Mouse (Mus musculus) left cerebral cortex, adult 9 months (tissue): ENCODE data around the gene Tnni3k.
A peak's percentile ranks its signal among the peaks of the same experiment; 100 is the strongest.

Experiments
- DNase-seq, 2 experiments: peaks; one replicate each; pipeline ENCODE4 v3.0.0; 2022; ENCODE audit warnings: low spot score in 2 of 2

Tnni3k gene

DNA sequence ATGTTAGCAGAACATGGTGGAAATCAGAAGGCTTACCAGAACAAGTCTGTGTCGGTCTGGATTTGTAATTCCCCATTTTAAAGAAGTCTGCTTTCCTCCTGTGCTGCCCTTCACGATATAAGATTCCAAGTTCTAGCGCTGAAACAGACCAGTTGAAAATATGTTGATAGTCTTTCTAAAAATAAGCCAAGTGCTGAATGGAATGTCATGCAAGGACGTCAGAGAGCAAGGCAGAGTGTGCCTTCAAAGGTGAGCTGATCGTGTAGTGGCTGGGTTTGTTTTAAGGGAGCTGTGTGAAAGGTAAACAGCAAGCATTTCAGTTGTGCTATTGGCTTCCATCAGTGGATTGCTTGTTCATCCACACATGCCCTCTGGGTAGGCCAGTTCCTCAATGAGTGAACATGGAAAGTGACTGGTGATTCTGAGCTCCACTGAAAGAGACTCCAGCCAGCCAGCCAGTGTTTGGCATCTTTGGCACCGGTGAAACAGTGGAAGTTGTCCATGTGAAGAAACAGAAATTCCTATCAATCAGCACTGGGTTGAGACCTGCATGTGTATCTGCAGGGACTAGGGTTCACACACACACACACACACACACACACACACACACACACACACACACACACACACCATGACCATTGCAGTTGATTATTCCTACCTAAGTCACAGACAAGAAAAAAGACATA lies at the start of gene Tnni3k:
Gene Tnni3k, minus strand, starts transcription at position 177 of the 686 bp plus-strand sequence.
- no peak for DNase-seq

DNA sequence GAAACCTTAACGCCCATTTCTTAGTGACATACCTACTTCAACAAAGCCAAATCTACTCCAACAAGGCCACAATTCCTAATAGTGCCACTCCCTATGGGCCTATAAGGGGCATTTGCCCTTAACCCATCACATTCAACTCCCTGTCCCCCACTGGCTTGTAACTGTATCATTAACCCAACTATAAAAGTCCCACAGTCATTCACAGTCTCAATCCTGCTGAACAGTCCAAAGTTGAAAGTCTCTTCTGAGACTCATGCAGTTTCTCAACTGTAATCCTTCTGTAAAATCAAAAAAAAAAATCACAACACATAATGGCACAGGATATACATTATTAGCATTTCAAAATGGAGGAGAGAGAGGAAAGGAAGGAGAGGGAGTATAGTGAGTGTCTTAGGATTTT lies 44.1 kb upstream of the Tnni3k start:
- no peak for DNase-seq

DNA sequence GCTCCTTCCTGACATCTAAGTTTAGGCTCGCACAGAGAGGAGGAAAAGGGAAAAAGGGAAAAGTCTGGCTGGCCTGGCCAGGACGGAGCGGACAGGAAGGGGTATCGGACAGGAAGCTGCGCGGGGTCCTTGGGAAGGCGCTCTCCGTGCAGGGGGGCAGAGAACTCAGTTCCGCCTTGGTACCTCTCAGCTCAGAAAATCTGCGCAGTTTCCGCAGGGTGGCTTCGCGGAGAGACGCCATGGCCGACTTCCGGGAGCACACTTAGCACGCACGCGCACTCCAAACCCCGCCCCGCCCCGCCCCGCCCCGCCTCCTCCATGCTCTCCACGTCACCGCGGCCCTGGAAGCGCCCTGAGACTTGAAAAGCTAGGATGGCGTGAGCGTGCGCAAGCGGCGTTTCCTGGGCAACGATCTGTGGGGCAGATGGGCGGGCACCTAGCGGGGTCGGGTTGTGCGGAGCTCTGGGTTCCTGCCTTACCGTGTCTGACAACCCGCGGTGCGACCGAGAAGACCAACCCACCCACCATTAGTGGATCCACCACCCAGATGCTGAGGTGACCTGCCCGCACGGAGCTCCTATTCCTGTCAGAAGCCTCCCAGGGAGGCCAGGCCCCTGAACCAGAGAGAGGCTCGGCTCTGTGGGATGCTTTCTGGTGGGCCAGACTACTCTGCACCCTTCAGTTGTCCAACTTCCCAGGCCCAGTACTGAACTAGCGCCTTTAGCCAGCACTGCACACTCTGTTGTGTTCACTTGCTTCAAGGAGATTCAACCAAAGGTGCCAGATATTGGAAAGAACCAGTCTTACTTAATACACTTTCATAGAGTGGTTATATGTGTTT lies 38.1 kb upstream of the Tnni3k start, which contains the start of the genes Fpgt and Lrriq3:
Gene Fpgt, minus strand, starts transcription at position 288 of the 841 bp plus-strand sequence.
Gene Lrriq3, plus strand, starts transcription at position 319 of the 841 bp plus-strand sequence.
- DNase-seq, result peak; percentile 85 to 94

DNA sequence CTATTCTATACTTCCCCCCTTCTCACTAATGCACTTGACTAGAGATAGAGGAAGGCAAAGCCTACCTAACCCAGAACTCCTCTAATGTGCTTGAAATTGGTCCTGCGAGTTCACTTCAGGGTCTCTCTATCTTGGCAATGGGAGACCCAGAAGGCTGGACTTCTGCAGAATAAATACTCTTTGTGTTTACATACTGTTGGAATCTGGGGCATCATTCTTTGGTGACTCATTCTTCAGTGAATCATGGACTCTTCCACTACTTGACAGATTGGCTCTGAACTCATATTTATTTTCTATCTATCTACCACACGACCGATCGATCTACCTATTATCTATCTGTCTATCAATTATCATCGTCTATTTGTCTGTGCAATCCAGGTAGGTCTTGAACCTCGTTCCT lies 36.9 kb upstream of the Tnni3k start:
- DNase-seq, result no peak

DNA sequence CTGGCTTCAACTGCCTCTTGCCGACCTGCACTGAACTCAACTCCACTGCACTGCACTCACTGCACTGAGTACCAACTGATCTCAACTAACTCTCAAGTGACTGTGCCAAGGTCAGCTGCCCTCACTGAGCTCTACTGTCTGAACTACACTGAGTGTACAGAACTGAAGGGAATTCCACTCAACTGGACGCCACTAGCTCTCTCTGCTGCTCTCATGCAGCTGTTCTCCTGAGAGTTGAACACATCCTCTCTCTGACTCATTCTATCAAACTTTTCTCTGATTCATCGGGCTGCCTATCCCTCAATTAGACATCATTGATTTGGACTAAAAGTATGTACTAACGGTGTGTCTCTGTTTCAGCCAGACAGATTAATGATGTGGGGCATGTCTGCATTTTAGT lies 22.7 kb upstream of the Tnni3k start:
- DNase-seq, result no peak

DNA sequence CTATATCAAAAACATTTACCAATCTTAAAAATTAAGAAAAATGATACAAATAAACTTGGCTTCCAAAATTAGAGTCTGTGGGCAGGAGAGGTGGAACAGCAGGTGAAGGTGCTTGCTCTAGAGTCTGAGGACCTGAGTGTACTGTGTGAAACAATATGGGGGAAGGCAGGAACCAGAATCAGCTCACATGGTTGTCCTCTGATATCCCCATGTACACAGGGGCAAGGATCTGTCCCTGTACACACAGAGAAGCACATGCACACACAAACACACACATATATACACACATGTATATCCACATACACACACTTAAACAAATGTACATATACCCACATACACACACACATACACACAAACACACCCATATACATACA lies 4.2 kb upstream of the Tnni3k start:
- no peak for DNase-seq

DNA sequence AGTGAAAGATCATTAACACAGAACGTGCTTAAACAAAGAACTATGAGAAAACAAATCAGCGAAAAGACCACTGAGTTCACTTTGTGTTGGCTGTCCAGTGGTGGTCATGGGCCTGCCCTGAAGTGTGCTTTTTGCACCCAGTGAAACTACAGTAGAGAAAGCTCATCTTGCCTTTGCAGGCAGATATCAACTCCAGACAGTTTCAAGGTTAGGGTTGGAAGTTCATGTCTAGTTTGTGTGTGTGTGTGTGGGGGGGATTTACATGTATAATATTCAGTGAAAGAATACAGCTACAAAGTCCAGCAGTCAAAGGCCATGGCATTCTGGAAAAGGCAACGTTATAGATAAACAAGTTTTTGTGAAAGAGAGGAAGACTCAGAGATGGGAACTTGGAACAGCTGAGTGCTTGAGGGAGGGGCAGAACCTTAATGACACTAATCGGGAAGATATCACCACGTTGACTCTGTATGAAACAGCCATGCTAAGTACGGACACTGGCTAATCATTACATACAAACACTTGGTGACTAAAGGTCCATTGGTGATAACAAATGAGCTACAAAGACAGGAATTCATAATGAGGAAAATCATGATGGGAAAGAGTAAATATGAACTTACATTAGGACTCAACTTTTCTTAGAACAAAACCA lies 3.7 kb upstream of the Tnni3k start:
- DNase-seq, result no peak

DNA sequence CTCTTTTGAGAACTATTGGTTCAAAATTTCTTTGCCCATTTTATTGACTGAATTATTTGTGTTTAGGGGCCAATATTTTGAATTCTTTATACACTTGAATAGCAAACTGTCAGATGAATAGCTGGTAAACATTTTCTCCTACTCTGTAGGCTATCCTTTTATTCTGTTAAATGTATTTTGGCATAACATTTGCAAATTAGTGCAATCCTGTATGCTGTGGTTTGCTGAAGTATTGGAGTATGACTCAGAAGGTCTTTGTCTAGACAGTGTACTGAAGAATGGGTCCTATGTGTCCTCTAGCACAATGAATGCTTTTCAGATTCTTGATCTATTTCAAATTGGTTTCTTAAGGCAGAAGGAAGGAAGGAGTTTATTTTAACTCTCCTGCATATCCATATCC lies 2.4 kb upstream of the Tnni3k start:
- DNase-seq, result no peak

DNA sequence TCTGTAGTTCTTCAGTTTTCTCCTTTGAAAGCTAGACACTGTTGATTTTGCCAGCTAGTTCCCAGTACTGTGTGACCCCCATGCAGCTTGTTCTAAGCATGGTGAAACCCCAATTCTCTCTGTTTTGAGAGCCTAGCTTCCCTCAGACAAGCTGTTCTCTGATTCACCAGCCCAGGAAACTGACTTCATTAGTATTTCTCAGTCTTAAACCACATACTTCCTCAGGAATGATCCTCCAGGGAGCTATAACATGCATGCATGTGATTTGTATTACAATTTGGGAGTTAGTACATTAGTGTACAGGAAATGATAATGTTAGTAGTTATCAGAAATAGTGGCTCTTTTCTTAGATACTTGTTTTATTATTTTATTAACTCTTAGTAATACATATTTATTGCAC lies 1.4 kb upstream of the Tnni3k start:
- no peak for DNase-seq

DNA sequence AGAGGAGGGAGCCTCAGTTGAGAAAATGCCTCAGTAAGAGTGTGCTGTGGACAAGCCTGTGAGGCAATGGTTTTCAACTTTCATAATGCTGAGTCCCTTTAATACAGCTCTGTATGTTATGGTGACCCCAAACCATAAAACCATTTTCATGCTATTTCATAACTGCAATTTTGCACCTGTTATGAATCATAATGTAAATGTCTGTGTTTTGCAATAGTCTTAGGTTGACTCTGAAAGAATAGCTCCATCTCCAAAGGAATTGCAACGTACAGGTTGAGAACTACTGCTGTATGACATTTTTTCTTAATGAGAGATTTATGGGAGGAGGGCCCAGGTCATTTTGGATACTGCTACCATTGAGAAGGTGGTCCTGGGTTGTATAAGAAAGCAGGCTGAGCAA lies 2.0 kb downstream of the Tnni3k start:
- no peak for DNase-seq

DNA sequence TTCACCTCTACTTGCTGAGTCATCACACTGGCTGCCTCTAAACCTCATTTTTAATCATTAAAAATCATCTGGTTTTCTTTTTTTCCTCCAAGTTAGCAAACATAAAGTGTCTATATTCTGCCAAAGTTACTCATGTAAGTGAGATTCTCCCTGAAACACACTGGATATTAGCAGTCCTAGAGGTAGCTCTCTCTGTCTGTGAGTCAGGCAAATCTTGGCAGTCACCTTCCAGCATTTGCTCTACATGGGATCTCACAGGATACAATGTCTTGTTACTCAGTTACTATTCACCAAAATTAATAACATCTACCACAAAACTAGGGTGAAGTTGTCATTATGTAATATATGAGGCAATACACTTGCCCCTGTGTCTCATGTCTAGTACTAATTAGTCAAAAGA lies 3.2 kb downstream of the Tnni3k start:
- no peak for DNase-seq

DNA sequence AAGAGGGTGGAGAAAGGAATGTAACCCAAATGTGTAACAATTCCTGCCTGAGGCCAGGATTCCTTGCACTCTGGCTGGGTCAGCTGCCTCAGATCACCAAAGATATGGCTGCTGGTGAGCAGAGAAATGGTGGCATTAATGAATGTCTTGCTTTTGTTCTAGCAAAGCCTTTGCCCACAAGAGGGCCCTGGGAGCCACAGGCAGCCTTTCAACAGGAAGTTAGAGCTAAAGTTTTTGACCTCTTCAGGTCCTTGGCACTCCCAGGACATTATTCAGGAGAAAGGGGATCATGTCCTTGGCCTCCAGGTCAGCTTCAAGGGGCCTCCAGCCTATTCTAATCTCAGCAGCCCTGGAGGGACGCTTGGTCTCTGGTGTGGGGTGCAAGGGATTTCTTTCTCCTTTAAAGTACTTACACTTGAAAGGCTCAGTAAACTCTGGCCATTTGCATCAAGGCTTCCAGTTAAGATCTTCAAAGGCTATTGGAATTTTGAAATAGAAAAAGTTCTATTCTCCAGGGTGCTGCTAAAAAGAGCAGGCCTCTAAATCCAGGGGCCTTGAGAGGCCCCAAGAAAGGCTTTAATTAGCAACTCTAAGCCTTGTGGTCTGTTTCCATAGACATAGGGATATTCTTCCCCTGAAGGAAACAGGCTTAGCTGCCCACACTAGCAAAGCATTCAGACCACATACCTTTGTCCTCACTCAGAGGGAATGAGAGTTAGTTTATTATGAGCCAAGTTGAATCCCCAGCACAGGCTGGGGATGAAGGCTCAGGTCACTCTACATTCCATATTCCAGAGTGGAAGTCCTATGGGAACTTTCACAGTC lies 16.0 kb downstream of the Tnni3k start:
- no peak for DNase-seq

DNA sequence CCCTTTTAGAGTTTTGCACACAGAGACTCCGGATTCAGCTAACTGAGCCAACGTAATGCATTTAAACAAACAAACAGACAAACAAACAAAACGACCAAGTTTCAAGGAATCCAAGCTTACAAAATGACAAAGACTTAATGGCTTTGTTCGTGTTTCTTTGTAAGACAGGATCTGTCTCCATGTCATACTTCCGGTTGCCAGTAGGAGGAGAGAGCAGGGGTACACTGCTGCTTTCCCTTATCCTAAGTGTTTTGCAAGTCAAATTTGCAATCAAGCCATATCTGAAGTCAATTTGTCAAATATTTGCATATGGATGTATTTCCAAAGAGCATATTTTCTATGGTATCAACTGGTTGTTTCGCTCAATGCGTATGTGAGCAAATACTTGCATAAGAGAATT lies 20.9 kb downstream of the Tnni3k start:
- no peak for DNase-seq

DNA sequence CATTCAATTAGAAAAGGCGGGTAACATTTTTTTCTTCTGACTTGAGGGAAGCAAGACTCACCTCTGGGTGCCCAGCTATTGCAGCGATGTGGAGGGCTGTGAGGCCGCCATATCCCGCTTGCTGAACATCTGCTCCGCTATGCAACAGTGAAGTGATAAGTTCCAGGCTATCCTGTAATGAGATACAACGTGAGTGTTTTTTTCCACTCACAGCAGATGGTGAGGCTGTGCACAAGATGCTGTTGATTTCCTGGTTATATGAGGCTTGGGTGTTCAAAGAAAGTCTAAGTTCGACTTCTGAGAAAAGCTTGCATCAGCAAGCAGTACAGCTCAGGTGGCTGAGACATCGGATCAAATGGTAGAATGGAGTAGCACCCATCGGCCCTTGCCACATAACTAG lies 25.0 kb downstream of the Tnni3k start:
- DNase-seq, result peak in 1 of 2 experiments; percentile 49

DNA sequence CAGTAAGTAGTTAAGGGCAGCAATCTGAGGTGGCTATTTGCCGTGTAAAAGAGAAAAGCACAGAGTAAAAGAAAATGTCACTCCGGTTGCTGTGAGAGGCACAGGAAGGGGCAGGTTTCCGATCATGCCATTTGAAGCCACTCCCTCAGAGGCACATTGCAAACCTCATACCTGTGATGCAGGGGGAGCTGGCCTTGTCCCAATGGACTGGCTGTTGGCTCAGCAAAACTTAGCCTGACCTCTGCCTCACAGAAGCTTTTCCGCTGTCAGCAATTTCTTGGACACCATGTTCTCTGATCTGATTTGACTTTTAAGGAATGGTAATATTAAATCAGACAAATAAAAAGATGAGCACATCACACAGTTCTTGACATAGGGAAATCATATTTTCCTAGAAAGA lies 52.4 kb downstream of the Tnni3k start:
- DNase-seq, result no peak

DNA sequence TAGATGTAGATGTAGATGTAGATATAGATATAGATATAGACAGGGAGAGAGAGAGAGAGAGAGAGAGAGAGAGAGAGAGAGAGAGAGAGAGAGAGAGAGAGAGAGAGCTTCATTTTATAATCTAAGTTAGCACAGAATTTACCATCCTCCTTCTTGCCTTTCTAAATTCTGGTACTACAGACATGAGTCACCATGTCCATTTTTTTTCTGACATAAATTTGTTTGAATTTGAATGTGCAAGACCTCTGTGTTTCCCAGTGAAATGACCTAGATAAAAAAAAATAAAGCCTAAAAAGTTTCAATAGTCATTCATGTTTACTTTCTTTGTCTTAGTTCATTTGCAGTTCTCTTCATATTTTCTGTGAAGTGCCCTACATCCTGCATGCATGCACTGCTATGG lies 54.2 kb downstream of the Tnni3k start:
- DNase-seq, result no peak

DNA sequence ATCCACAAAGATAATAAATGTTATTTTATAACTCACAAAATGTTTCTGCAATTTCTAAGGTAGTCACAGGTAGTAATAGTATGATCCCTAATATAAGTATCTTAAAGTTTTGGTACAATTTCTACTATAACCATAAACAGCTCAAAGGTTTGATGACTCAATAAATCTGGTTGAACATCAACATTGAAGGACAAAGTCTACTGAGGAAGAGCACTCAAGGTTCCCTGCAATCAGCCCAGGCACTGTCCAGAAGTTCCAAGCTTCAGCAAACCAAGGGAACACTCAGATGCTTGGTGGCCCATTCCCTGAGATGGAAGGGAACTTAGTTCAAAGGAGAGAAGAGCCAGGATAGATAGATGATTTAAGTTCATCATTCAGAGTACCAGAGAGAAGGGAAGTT lies 62.5 kb downstream of the Tnni3k start:
- DNase-seq, result no peak

DNA sequence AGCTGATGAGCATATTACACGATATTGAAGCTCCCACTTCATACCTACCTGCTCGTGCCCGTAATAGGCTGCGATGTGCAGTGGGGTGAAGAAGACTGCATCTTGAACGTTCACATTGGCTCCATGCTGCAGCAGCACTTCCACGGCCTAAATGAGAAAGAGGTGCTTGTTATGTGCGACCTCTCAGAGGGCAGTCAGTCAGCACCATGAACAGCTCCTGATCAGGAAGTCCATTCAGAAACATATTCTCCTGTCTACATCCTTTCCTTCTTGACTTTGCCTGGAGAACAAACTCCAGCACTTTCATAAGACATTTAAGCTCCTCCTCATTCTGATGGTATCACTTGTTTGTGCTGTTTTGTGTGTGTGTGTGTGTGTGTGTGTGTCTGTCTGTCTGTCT lies 76.1 kb downstream of the Tnni3k start:
- no peak for DNase-seq

DNA sequence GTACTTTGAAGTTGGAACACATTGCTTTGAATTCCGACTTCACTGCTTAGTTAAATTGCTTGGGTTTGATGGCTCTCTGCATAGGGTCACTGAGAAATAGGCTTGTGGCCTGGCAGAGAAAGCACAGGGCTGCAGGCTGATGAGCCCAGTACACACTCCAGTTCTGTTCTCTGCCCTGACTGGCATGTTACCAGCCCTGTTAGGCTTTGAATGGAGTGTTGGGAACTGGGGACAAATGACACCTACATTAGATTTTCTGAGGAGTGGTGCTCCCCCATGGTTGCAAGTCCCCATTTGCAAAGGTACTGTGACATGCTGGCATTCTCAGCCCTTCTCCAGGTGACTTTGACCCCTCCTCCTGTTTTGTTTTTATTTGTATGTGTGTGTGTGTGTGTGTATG lies 83.6 kb downstream of the Tnni3k start:
- no peak for DNase-seq

DNA sequence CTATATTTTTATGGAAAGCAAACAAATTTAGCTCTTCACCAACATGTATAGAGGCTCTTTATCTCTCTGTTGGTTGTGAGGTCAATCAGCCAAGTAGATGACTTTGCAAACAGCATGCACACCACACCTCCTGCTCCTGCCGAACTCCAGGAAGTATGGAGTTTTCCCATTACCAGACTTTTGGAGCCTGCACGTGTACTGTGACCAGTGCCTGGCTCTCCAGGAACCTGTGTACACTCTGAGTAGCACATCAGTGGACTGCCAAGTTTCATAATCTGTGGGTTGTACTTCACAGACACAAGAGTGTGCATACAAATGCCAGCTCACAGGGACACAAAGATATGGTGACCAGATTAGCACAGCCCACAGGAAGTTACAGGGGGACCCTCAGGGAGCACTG lies 84.2 kb downstream of the Tnni3k start:
- no peak for DNase-seq

DNA sequence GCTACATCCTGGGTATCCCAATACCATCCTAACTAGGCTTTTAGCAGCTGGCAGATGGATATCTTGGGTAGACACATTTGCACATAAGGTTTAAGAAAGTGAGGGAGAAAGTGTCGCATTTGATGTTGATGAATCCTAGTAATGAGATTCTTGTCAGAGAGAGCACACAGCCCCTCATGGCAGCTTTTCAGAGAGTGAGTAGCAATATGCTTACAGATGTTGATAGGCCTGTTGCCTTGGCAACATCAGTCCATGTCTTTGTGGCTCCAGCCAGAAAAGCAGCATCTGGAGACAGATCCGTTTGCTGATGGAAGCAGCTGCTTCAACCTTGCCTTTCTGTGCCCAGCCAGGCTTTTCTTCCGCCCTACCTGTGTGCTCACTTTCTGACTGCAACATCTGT lies 93.9 kb downstream of the Tnni3k start:
- DNase-seq, result no peak

DNA sequence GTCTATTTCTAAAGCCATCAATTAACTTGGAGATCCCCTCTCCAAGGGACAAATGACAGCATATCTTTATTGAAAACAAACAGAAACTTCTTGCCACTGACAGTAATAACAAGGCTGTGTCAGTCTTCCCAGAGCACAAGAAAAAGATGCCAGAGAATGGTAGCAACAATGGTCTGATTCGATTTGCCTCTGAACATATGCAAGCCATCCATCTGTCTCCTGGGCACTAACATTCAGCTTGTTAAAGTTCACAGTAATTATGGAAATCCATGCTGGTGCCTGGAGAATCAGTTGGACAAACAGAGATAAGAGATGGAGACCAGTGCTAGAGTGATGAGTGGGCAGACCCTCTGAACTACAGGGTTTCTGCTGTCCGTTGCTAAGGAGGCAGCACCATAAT lies 102.1 kb downstream of the Tnni3k start:
- no peak for DNase-seq
